Comparison of ENCODE assay signal across 8 mouse cellular contexts in the genomic region with DNA sequence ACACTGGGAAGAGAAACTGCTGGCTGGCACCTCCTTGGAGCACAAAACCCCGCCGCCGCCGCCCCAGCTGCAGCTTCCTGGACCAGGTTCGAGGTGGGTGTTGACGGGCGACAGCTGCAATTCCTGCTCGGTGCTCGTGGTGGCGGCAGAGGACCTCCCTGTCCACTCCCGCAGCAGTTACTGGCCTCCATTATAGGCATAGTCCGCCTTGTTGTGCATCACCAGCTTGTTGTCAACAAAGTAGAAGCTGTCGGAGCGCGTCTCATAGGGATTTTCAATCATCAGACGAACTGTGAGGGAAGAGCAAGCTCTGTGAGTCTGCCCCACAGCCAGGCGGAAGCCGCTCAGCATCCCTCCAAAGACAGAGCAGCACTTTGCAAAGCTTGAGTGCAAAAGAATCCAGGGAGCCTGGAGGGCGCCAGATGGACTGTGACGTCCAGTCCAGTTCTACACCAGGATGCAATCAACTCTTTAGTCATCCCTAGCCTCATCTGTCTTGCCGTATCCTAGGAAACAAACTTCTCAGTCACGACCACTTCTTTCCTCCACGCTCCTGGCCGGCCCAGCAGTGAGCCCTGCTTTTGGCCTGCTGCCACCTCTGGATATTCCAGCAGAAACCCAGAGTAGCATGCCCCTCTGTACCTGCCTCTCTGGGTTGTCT. TPM values are rescaled to one million over a fixed set of nuclear protein-coding genes. Genes with fewer than 3 reads are reported as not detected.
DNase-seq lines count a peak whose midpoint lies in the region; ATAC-seq lines count a peak whose summit lies in the region.

No protein-coding gene starts in this region.

- ATAC-seq in hindbrain, embryonic 12.5 days (ENCODE audit: low FRiP score): peak; percentile 44; the same call in 1 of the 2 replicates

- H3K4me3 ChIP-seq in hindbrain, embryonic 12.5 days: no peak overlapping the region

- no peaks in the 10 kb centered on the region for H3K9me3 ChIP-seq in hindbrain, embryonic 12.5 days (replicated peaks)

- peaks cover 10% of the 10 kb centered on the region; the same call in 1 of the 2 replicates for H3K4me1 ChIP-seq in hindbrain, embryonic 12.5 days

- H3K4me2 ChIP-seq in hindbrain, embryonic 12.5 days (replicated peaks): peak overlapping the region; percentile 21; the same call in 1 of the 2 replicates

- H3K27me3 ChIP-seq in hindbrain, embryonic 12.5 days: no peaks in the 10 kb centered on the region

- H3K36me3 ChIP-seq in hindbrain, embryonic 12.5 days: peaks cover 61% of the 10 kb centered on the region

- WGBS in hindbrain, embryonic 12.5 days: 22% methylated on average over 24 of the region's 24 CpGs

- DNase-seq in R1 (ENCODE audit: low read depth, low spot score): peak; percentile 75
- DNase-seq in cerebellum, adult 9-11 months: peak; percentile 89
- peak; percentile 71 to 93 for DNase-seq in frontal cortex, adult 2 months (ENCODE audit: extremely low spot score in 1 of 2, low spot score in 1 of 2)
- peak; percentile 85 to 89 for DNase-seq in layer of hippocampus, postnatal 14 days (ENCODE audit: low spot score in 2 of 2)
- DNase-seq in lung, postnatal 14 days: peak; percentile 87
- DNase-seq in retina, embryonic 14.5 days (ENCODE audit: low spot score): peak; percentile 87
- DNase-seq in thymus, postnatal 4 days: peak; percentile 93

- peak overlapping the region; percentile 30 for H3K27ac ChIP-seq in hindbrain, embryonic 12.5 days

- H3K9ac ChIP-seq in hindbrain, embryonic 12.5 days: no peak overlapping the region

RNA-seq across cellular contexts. Expression of a gene that starts 6.2 kb away (rescaled TPM):
- polyA plus RNA-seq in frontal cortex, adult 2 months (2012; rRNA removed): 13.1 and 14.9 TPM in 2 replicates
- polyA plus RNA-seq in hindbrain, embryonic 12.5 days (2016; fragmentation: Nextera tagmentation; extraction: Ambion mirVana): 38.7 and 41.9 TPM in 2 replicates
- total RNA-seq in layer of hippocampus, postnatal 14 days (2021): 1 to 10 TPM; 8.5 to 9.9 TPM

RNA-seq across cellular contexts. Expression of a gene that starts 9.4 kb away (rescaled TPM):
- polyA plus RNA-seq in frontal cortex, adult 2 months (2012; rRNA removed): 27.9 and 28.9 TPM in 2 replicates
- 57.5 and 62.0 TPM in 2 replicates for polyA plus RNA-seq in hindbrain, embryonic 12.5 days (2016; fragmentation: Nextera tagmentation; extraction: Ambion mirVana)
- total RNA-seq in layer of hippocampus, postnatal 14 days (2021): 10 to 100 TPM; 31.1 to 32.2 TPM

RNA-seq across cellular contexts. Expression of a gene that starts 27.2 kb away (rescaled TPM):
- not detected in 2 replicates for polyA plus RNA-seq in frontal cortex, adult 2 months (2012; rRNA removed)
- 22.3 and 30.3 TPM in 2 replicates for polyA plus RNA-seq in hindbrain, embryonic 12.5 days (2016; fragmentation: Nextera tagmentation; extraction: Ambion mirVana)
- not detected for total RNA-seq in layer of hippocampus, postnatal 14 days (2021)

RNA-seq across cellular contexts. Expression of a gene that starts 32.6 kb away (rescaled TPM):
- 66.5 and 67.1 TPM in 2 replicates for polyA plus RNA-seq in frontal cortex, adult 2 months (2012; rRNA removed)
- polyA plus RNA-seq in hindbrain, embryonic 12.5 days (2016; fragmentation: Nextera tagmentation; extraction: Ambion mirVana): 65.0 and 72.9 TPM in 2 replicates
- 10 to 100 TPM; 78.9 to 87.5 TPM for total RNA-seq in layer of hippocampus, postnatal 14 days (2021)

Comparison
In these comparisons a context has a peak if more than half of its experiments do, and no peak if none do; other contexts are left out.
1. RNA of a gene that starts 27.2 kb away (polyA plus RNA-seq): 22.3 to 30.3 TPM in hindbrain, embryonic 12.5 days; not detected in frontal cortex, adult 2 months; every median in the first group is over 10 times any median in the second.
2. Peak in every context shown above with its lines, with median percentiles within 50 percentile points of each other: DNase-seq.